Mouse (Mus musculus) spleen, adult 18-20 months (tissue): Measurements from ENCODE around the gene Msh6.
A peak's percentile ranks its signal among the peaks of the same experiment; 100 is the strongest.
"Not testable (repeated sequence)": the region's sequence is repeated elsewhere in the genome, so short reads cannot be mapped to it uniquely, and the experiment has no call there.

ENCODE experiments used
- DNase-seq, 2 experiments: peaks; one replicate each; pipeline ENCODE4 v3.0.0; 2022; ENCODE audit warnings: mixed read lengths in 2 of 2

Gene Msh6

DNA sequence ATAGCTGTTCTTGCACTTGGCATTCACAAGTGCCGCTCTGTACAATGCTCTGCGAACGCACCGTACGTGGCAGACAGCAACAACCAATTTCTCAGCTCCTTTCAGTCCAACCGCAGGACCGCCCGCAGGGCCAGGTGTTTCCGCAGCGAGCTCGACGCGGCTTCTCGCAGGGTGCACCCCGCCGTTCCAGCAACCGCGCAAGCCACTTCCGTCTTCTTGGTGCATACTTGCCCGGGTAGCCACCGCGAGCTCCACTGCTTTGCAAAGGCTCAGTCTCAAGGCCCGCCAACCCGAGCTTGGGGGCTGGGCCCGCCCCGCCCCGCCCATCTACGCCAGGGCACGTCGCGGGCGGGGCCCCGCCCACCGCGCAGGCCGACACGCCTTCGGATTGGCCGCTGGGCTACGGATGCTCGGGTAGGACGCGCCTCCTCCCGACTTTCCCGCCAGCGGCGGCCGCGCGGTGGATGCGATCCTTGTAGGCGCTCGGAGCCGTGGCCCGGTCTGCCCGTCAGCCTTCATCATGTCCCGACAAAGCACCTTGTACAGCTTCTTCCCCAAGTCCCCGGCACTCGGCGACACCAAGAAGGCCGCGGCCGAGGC, at the start of gene Msh6:
Gene Msh6 (plus strand): TSS at position 434 of the 600 bp plus-strand sequence.
- DNase-seq, result peak; percentile 85 to 94

DNA sequence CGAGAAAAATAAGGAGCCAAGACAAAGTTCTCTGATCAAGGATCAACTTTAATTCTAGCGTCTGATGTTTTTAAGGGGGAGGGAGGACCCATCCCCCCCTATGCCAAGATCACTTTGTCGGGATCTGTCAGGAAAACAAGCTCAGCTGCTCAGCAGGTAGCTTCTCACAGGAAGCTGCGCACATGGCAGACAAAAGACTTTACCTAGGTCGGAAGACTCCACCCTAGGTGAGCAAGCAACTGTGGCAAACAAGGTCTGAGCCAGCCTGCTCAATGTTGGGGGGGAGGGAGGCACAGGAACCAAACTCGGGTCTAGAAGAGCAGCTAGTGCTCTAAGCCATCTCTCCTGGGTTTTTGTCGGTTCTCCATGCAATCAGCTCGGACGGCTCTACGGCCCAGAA, 40.5 kb upstream of the Msh6 start:
- no peak for DNase-seq

DNA sequence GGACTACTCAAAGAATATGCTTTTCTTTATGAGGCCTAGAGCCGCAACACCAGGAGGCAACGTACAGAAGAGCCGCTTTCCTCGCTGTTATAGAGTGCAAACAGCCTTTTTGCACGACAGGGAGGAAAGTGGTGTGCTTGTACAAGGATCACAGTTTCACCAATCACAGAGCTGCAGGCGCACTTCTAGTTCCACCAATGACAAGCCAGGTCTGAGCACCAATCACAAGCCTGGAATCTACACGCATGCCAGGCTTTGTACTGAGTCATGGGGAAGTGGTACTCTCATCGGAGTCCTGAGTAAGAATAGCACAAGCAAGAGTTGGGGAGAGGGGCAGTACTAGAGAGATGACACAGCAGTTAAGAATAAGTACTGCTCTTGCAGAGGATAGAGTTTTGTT, 40.1 kb upstream of the Msh6 start:
- DNase-seq, result no peak

- DNase-seq, result no peak
These were observed 38.7 kb upstream of the Msh6 start for GRCm38 (mm10) chr17:87936156-87936555.

DNA sequence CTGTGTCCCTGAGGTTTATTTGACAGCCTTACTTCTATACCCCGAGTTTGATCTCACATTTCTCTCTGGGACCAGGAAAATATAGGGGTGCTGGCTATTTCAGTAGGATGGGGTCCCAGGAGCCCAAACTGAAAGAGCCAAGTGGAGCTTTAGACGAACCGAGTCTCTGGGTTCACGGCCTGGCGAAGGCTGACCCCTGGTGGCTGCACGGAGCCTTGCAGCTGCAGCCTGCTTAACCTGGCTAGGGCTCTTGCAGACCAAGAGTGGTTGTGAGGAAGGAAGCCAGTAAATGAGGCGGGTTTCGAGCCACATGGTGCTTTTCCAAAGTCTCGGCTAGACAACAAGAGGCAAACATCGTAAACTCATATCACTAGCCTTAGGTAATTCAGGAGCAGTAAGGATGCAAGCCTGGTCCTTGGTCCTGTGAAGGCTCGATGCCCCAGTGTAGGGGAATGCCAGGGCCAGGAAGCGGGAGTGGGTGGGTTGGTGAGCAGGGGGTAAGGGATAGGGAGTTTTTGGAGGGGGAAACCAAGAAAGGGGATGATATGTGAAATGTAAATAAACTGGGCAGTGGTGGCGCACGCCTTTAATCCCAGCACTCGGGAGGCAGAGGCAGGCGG, 25.8 kb upstream of the Msh6 start:
- DNase-seq, result peak; percentile 55 to 78

DNA sequence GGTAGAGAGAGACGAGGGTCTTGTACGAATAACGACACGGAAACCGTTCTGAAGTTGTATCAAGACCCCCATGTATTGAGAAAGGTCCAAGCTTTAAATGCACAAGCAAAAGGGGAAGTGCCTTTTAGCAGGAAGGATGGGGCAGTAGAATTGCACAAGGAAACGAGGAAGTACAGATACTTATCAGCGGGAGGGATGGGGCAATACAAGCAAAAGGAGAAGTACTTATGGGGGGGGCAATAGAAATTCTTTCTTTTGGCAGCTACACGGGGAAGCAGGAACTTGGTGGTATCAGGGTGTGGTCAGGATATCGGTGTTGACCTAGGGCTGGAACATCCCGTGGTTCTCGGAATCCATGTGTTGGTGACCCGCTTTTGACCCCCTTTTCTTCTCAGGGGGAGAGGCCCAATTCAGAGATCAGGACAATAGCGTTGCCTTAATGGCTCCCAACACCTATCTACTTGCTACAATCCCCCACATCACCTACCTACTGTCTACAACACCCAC, 20.2 kb upstream of the Msh6 start:
- DNase-seq, result not testable (repeated sequence)

DNA sequence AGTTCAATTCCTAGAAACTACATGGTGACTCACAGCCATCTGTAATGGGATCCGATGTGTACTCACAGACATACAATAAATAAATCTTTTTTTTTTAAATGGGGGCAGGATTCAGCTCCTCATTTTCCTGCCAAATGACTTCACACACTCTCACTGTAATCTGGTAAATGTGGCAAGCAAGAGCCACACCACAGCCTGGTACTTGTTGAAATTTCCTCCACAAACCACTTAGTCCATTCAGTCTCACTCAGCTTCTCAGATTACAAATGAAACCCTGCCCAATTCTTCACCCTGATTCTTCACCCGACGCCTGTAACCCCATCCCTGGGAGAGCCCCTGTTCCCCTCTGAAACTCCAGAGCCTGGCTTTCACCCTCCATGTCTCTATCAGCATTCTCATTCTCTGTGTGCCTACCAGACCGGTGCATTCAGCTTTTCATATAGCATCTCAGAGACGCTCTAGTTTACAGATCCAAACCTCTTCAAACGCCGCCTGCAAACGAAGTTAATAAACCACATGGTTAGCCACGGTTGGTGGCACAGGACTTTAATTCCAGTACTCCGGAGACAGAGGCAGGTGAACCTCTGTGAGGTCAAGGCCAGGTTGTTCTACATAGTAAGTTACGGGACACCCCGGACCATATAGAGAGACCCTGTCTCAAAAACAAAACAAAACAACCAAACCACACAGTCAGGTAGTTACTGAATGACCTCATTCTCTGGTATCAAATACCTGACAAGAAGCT, 17.6 kb upstream of the Msh6 start:
- no peak for DNase-seq

- no peak for DNase-seq
These were observed 16.6 kb upstream of the Msh6 start for GRCm38 (mm10) chr17:87958283-87958682.

DNA sequence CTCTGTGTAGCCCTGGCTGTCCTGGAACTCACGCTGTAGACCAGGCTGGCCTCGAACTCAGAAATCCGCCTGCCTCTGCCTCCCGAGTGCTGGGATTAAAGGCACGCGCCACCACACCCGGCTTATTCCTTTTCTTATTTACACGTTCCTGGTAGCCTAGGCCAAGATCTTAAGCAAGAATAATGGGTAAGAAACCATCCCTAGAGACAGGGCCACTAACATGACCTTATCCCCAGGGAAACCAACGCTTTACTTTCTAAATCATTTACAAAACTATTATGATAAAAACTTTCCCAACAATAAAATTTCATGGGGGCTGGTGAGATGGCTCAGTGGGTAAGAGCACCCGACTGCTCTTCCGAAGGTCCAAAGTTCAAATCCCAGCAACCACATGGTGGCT, 15.5 kb upstream of the Msh6 start:
- DNase-seq, result not testable (repeated sequence)

DNA sequence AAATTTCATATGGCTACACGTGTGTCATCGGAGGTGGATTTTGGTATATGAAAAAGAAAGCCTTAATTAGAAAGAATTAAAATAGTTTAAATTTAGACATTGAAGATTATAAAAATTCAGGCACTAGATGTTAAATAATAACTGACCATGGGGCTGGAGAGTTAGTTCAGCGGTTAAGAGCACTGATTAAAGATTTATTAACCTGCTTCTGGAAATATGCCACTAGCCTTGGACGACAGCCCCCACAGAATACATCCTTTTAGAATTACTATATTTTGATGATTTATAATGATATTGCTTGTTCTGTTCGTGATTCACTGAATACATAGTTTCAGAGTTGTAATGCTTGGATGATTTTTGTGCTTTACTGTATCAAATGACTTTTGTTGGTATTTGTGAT, 14.9 kb upstream of the Msh6 start:
- not testable (repeated sequence) for DNase-seq

DNA sequence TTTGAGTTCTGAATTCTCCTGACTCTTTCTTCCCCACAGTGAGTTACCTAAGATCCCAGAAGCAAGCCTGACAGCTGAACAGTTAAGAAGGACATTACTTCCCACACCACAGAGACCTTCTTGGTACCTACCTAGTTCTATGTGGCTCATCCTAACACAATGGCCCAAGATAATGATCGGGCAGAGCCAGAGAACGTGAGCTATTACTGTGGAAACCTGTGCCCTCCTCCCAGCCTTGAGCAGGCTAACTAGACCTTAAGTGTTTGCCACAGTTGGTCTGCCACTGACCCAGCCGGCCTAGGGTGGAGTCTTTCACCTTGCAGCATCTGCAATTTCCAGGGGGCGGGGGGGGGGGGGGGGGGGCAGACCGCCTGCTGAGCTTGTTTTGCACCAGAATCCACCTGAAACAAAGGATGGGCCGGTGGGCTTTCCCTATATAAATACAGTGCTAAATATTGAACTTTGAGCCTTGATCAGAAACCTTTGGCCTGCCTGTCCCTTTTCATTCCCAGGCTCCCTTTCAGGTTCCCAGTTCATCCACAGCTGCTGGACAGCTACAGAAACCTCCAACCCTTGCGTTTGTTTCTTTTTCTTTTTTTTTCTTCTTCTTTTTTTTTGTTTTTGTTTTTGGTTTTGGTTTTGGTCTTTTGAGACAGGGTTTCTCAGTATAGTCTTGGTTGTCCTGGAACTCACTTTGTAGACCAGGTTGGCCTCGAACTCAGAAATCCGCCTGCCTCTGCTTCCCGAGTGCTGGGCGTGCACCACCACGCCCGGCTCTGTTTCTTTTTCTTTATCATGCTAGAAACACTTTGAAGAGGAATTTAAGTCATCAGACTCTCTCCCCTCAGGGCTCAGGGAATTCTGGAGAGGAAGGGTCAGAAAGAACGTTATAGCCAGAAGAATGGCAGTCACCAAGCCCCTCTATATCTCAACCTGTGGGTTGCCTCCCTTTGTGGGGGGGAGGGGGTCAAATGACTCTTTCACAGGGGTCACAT, 11.5 kb upstream of the Msh6 start:
- no peak for DNase-seq

DNA sequence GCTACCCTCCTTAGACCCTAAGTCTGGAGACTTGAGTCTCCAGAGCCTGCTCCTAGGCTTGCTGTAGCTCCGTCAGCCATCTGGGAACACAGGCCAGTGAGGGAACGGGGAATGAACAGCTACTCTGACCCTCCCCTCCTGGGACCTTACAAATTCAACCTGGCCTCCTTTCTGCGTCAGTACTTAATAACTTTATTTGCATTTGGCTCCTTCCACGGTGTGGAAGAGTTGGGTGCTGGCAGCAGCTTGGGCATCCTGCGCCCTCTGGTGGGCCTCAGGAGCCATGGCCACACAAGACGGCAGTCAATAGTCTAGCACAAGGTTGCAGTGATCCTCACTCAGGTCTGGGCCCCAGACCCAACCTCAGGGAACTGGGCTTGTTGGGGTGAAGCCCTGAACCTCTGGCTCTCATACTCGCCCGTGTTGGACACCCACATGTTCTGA, 6.4 kb upstream of the Msh6 start:
- DNase-seq, result not testable (repeated sequence)

DNA sequence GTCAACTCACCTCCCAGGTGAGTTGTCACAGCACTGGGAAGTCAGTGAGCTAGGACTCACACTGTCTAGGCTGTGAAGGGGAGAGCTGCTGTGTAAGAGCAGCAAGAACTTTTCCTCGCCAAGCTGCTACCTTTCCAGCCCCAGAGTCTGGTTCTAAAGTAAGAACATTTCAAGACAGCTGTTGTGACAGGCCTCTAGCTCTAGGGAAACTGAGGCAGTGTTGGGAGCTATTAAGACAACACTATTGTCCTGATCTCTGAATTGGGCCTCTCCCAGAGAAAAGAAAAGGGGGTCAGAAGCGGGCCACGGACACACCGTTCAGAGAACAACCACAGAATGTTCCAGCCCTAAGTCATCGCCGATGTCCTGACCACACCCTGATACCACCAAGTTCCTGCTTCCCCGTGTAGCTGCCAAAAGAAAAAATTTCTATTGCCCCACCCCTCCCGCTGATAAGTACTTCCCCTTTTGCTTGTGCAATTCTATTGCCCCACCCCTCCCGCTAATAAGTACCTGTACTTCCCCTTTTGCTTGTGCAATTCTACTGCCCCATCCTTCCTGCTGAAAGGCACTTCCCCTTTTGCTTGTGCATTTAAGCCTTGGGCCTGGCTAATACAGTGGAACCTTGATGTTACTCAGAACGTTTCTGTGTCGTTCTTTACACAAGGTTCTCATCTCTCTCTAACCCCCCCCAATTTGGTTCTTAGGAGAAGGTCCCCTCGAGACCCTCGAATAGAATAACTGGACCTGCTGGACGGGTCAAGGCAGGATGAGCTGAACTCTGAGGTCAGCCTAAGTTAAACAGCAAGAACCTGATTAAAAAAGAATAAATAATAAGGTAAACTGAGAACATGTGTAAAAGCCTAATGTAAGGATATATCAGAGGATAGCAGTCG, 2.9 kb upstream of the Msh6 start:
- DNase-seq, result not testable (repeated sequence)

GRCm38 (mm10) chr17:87972856-87973255, 2.0 kb upstream of the Msh6 start:
- DNase-seq, result no peak

DNA sequence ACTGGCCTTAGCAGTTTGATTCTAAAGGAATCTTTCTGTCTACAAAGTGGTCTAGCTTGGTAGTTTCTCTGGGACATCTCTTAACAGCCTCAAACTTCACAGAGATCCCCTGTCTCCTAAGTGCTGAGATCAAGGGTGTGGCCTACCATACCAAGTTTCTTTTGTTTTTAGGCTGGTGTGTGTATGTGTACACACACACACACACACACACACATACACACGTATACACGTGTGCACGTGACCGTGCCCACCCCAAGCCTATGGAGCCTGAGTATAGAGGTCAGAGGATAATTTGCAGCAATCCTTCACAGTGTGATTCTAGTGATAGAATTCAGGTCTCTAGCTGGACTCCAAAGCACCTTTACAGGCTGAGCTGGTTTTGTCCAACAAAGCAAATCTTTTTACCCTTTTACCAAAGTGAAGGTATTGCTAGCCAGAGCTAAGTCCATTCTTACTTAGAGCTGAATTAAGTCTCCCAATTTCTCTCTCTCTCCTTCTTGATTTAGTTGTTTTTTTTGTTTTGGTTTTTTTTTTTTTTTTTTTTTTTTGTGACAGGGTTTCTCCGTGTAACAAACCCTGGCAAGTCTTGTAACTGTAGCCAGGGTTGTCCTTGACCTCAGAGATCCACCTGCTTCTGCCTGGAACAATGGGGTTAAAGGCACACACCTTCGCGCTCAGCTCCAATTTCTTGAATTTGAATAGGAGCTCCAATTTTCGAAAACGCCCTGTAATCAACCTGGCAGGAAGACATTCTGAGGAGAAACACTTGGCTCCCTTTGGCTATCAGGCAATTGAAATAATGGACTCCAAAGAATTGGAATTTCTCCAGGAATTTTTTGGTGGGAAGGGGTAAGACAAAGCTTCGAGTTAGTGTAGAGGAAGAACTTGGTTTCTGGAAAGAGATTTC, 1.3 kb upstream of the Msh6 start:
- DNase-seq, result no peak

GRCm38 (mm10) chr17:87975229-87975853, 479 bp downstream of the Msh6 start:
- DNase-seq, result peak; percentile 53 to 60

DNA sequence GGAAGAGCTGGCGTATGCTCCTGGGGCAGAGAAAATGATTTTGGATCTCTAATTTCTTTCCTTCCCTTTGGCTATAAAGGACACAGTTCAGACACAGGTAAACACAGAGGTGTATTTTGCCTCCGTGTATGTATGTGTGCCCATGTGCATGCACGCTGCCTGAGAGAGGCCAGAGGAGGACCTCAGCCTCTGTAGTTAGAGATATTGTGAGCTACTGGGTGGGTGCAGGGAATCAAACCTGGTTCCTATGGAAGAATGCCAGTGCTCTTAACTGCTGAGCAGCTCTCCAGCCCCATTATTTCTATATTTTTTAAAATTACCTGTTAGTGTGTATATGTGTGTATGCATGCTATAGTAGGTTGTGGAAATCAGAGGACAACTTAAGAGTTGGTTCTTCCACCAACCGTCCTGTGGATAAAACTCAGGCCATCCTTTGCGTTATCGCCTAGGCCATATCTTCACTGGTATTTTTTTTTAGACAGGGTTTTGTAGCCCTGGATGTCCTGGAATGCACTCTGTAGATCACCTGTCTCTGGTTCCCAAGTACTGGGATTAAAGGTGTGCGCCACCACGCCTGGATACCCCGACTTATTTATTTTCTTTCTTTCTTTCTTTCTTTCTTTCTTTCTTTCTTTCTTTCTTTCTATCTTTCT, 1.4 kb downstream of the Msh6 start:
- no peak for DNase-seq

DNA sequence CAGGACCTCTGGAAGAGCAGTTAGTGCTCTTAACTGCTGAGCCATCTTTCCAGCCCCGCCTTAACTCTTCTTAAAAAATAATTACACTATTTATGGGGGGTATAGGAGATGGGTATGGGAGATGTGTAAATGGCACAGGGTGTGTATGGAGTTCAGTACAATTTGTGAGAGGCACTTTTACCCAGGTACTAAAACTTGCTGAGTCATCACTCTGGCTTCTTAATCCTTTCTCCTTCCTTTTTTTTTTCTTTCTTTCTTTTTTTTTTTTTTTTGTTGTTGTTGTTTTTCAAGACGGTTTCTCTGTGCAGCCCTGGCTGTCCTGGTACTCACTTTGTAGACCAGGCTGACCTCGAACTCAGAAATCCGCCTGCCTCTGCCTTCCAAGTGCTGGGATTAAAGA, 2.1 kb downstream of the Msh6 start:
- DNase-seq, result not testable (repeated sequence)

GRCm38 (mm10) chr17:87979696-87980095, 4.8 kb downstream of the Msh6 start:
- not testable (repeated sequence) for DNase-seq
